Mouse (Mus musculus) CH12.LX (cell line): ENCODE results near the gene Slc2a3.

Source experiments
- CTCF ChIP-seq, 2 experiments: IDR thresholded peaks in 1 of 2; conservative IDR thresholded peaks in 1 of 2; 2 replicates each; pipeline ENCODE4 v1.5.1; 2011 to 2012; ENCODE audit warnings: low read depth in 2 of 2, low read length in 2 of 2, improper control_type of control experiment in 1 of 2, inconsistent platforms in 1 of 2, mild to moderate bottlenecking in 1 of 2, moderate library complexity in 1 of 2
- E2F4 ChIP-seq: IDR thresholded peaks from 2 replicates; pipeline ENCODE4 v1.6.1; 2011; ENCODE audit warnings: low read depth, low read length, improper control_type of control experiment; ENCODE audit not compliant: insufficient replicate concordance
- JUND ChIP-seq: conservative IDR thresholded peaks from 2 replicates; pipeline ENCODE4 v1.6.1; 2011; ENCODE audit warnings: low read depth, low read length, improper control_type of control experiment
- NRF1 ChIP-seq: IDR thresholded peaks from 2 replicates; pipeline ENCODE4 v1.6.1; 2014; ENCODE audit warnings: low read depth, mild to moderate bottlenecking, inconsistent platforms, low read length, improper control_type of control experiment, moderate library complexity
- POLR2A ChIP-seq: IDR thresholded peaks from 2 replicates; pipeline ENCODE4 v1.6.1; 2011; ENCODE audit warnings: low read depth, mild to moderate bottlenecking, improper control_type of control experiment, low read length
- SMC3 ChIP-seq: IDR thresholded peaks from 2 replicates; pipeline ENCODE4 v1.6.1; 2011; ENCODE audit warnings: low read depth, low read length, improper control_type of control experiment
- TCF12 ChIP-seq: IDR thresholded peaks from 2 replicates; pipeline ENCODE4 v1.6.1; 2014; ENCODE audit warnings: low read depth, mild to moderate bottlenecking, inconsistent platforms, low read length, improper control_type of control experiment
- USF1 ChIP-seq: IDR thresholded peaks from 2 replicates; pipeline ENCODE4 v1.6.1; 2014; ENCODE audit warnings: low read depth, mild to moderate bottlenecking, inconsistent platforms, low read length, improper control_type of control experiment
- ZC3H11A ChIP-seq: IDR thresholded peaks from 2 replicates; pipeline ENCODE4 v1.6.1; 2012; ENCODE audit warnings: low read depth, mild to moderate bottlenecking, inconsistent platforms, low read length, improper control_type of control experiment

DNA sequence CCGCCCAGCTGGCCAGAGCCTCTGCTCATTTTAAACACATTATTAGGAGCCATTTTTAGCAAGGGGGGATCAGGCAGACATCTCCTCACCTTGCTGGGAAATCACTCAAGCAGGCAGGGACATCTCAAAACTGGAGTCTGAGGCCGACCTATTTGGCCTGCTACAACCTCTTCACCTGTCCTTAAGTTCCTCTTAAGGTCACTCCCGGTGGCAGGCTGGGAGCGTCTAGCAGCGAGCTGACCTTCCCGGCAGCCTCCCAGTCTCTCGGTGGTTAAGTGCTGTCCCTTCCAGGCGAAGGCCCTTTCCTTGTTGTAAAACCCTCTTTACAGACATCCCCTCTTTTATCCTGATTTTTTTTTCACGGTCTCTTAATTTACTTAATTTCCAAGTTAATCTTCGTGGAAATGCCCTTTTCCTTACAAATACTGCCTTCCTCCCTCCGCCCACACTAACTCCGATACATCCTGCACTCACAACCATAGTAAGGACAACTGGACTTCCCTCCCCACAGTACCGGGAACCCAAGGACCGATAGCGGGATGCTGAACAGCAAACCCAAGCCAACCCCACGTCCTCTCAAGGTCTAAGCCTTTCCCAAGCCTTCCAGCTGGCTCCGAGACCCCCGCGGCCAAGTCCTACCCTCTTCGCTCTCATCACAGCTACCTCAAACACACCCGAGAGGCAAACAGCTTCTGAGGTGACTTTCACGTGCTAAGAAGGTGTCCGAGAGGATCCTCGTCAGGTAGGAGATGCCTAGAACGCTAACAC, 59.8 kb downstream of the Slc2a3 start:
- TF ChIP-seq CTCF (conservative IDR thresholded peaks at IDR 0.05 in 1 of 2, IDR thresholded peaks at IDR 0.05 in 1 of 2; ENCODE audit: low read depth in 2 of 2, low read length in 2 of 2) (no peak), TCF12 (no peak), POLR2A (no peak), ZC3H11A (no peak), JUND (no peak), NRF1 (no peak), E2F4 (no peak), USF1 (no peak), SMC3 (no peak)
